Mouse (Mus musculus) layer of hippocampus, postnatal 10 days (tissue): ENCODE measurements around the gene Tfeb. TPM values are rescaled to one million over a fixed set of nuclear protein-coding genes. Genes with fewer than 3 reads are reported as not detected.

Experiments
- DNase-seq, 2 experiments: peaks; one replicate each; pipeline ENCODE4 v3.0.0; 2021; ENCODE audit warnings: low spot score in 2 of 2
- total RNA-seq, 2 experiments: library from RNA; stranded (reverse); gene quantifications; 2 replicates each; pipeline ENCODE4 v1.2.3; 2021

The Tfeb gene
- total RNA-seq, 2 experiments from 2014 or later: 8.4 to 12.7 TPM

- no peak for DNase-seq
These were observed 50.8 kb downstream of the Tfeb start for GRCm38 (mm10) chr17:47787632-47788031.

- DNase-seq: no peak
These were observed 51.5 kb downstream of the Tfeb start for GRCm38 (mm10) chr17:47788306-47788705.

GRCm38 (mm10) chr17:47788996-47789395 is 52.2 kb downstream of the Tfeb start:
- no peak for DNase-seq

- peak; percentile 68 to 72 for DNase-seq
These were observed 55.5 kb downstream of the Tfeb start for GRCm38 (mm10) chr17:47792098-47792863.

- peak; percentile 88 to 89 for DNase-seq
These were observed 56.5 kb downstream of the Tfeb start for GRCm38 (mm10) chr17:47793377-47793776.

- DNase-seq: peak; percentile 60
These were observed 58.6 kb downstream of the Tfeb start for GRCm38 (mm10) chr17:47795446-47795845.

- DNase-seq: no peak
These were observed 59.5 kb downstream of the Tfeb start for GRCm38 (mm10) chr17:47796156-47796816.

GRCm38 (mm10) chr17:47796968-47797367 is 60.1 kb downstream of the Tfeb start:
- no peak for DNase-seq

- DNase-seq: no peak
These were observed 60.6 kb downstream of the Tfeb start for GRCm38 (mm10) chr17:47797383-47797782.

- DNase-seq: no peak
These were observed 66.0 kb downstream of the Tfeb start for GRCm38 (mm10) chr17:47802806-47803205.

GRCm38 (mm10) chr17:47803662-47804061 is 66.8 kb downstream of the Tfeb start:
- no peak for DNase-seq

GRCm38 (mm10) chr17:47805047-47805835 is 68.4 kb downstream of the Tfeb start:
- no peak for DNase-seq

- DNase-seq: no peak
These were observed 69.4 kb downstream of the Tfeb start for GRCm38 (mm10) chr17:47806230-47806629.

GRCm38 (mm10) chr17:47811265-47811800 is 74.5 kb downstream of the Tfeb start:
- no peak for DNase-seq

GRCm38 (mm10) chr17:47812200-47812599 is 75.4 kb downstream of the Tfeb start:
- no peak for DNase-seq

- no peak for DNase-seq
These were observed 76.8 kb downstream of the Tfeb start for GRCm38 (mm10) chr17:47813616-47814015.

GRCm38 (mm10) chr17:47814496-47814895 is 77.7 kb downstream of the Tfeb start:
- DNase-seq: no peak

GRCm38 (mm10) chr17:47815446-47815845 is 78.6 kb downstream of the Tfeb start:
- no peak for DNase-seq

- no peak for DNase-seq
These were observed 81.4 kb downstream of the Tfeb start for GRCm38 (mm10) chr17:47818038-47818725.

- no peak for DNase-seq
These were observed 84.5 kb downstream of the Tfeb start for GRCm38 (mm10) chr17:47821339-47821738.

GRCm38 (mm10) chr17:47831161-47831560 is 94.3 kb downstream of the Tfeb start:
- DNase-seq: no peak
